Mouse (Mus musculus) right cerebral cortex, postnatal 25 days (tissue): ENCODE data around the gene Rgs2.

Experiments used
- DNase-seq: peaks from one replicate; pipeline ENCODE4 v3.0.0; 2022

Gene Rgs2

DNA sequence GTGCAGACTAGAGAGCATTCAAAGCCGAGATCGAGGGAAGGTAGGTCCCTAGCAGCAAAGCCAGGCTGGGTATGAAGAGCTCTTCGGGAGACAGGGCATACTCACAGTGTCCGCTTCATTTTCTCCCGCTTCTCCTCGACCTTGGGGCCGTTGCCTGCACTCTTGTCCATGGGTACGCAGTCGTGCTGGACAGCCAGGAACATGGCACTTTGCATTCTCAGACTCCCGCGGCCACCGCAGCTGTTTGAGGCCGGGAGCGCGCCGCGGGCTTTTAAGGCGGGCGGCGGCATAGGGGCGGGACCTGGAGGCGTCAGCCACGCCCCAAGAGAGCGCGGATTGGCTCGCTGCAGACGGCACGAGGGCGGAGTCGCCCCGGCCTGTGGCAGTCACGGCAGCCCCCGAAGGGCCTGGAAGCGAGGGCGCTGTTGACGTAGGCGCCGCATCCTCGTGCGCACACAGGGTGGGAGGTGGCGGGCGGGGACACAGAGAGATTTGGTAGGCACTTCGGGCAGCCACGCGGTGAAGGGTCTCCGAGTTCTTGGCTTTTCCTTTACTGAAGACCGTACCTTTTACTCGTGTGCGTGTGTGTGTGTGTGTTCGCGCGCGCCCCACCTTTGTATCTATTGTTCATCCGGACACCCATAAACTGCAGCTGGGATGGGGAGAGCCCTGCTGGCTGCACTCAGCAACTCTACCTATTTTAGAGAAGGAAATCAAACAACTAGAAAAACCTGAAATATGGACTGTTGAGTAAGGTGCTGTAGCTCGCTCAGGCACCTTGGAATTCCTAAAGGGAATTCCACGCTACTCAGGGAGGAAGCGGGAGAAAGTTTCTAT lies at the start of gene Rgs2:
Gene Rgs2 (minus strand): TSS at position 258 of the 837 bp plus-strand sequence.
- peak; percentile 97 for DNase-seq

DNA sequence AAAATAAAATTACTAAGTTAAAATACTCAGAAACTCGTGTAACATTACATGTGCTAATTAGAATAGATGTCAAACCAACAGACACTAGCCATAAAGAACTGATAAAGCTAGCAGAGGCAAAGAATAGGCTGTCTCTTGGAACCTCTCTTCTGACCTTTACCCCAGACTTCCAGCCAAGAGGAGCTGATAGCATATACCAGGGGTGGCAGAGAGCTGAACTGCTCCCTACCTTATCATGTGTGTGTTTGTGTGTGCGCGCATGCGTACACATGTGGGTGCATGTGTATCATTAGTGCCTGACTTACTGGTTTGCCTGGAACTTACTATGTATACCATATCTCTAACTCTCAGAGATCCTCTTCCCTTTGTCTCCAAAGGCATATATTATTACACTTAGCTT lies 49.4 kb upstream of the Rgs2 start:
- DNase-seq, result no peak

DNA sequence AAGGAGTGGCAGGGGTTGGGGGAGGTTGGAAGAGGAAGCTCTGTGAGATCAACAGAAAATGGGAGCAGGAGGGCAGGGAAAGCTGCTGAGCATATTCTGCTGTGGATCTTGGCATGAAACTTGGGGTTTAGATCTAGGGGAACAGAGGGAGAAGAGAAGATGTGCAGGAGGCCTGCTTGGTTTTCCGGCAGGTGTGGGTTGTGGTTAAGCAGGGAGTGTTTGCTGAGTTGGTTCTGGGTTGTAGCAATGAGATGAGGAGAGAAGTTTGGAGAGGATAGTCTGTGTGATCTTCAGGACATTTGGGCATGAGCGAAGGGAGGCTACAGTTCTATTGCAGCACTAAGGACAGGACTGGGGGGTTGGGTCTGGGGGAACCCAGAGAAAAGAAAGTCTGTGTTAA lies 37.9 kb upstream of the Rgs2 start:
- no peak for DNase-seq

DNA sequence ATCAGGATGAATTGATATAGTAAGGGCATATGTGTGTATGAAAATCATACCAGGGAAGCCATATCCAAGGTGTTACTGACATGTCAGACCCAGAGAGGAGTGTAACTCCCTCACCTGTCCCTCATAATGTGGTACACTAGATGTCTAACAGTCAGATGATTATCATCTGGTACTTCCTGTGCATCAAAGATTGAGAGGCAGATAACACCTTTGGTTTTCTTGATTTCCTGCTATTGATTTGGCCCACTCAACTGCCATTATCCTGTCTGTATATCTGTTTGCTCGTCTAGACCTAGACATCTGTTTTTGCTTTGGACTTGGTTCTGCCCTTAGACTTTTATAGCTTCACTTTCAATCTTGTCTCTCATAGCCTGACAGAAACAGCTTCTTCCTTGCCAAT lies 29.5 kb upstream of the Rgs2 start:
- no peak for DNase-seq

DNA sequence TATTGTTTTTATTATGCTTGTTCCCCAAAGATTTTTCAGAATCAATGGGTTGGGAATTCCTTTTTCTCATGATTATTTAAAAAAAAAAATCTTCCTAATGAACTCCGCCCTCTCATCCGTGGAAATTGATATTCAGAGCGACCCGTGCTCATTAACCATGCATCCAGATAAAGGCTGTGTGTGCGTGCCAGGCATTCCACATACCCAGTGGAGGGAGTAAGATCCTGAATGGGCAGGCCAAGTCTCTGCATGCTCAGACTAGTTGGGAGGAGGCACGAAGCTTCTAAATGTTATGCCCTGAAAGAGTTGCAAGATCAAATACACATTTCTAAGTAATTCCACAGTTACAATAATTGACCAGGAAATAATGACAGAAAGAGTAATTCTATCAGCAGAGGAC lies 26.5 kb upstream of the Rgs2 start:
- DNase-seq, result no peak

DNA sequence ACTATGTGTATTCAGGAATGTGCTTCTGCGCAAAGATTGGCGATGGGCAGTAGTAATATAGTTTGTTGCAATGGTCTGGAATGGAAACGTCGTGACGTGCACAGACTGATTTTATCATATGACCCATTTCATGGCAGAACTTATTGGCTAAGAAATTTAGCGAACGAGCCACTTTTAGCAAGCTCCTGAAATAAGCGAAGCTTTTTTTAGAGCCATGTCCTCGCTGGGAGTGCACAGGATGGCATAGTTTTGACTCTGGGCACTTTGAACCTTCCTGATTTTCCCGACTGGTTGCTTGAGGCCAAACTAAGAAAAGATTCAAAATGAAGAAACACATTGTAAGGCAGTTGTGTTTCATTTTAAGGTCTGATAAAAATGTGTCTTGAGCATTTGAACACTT lies 25.7 kb upstream of the Rgs2 start:
- DNase-seq, result no peak

DNA sequence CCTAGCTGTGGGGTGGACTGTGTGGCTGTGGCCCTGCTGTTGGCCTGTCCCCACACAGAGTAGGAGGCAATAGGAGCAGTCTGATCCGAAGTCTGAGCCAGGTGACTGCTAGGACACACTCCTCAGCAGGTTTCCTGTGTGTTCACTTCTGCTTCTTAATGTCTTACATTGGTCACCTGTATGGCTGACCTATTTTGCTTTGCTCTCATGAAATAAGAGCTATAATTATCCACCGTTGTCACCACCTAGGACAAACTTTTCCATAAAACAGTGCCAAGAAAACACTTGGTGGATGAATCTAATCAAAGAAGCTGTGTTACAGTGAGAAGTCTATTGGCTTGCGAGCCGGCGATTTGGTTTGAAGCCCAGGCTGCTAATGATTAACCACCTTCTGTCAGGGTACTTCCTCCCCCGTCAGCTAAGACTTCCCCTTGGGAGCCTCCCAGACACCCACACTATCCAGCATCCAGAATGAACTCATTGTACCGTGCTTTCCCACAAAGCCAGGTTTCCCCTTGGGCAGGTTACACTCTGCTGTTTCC lies 14.5 kb upstream of the Rgs2 start:
- no peak for DNase-seq

DNA sequence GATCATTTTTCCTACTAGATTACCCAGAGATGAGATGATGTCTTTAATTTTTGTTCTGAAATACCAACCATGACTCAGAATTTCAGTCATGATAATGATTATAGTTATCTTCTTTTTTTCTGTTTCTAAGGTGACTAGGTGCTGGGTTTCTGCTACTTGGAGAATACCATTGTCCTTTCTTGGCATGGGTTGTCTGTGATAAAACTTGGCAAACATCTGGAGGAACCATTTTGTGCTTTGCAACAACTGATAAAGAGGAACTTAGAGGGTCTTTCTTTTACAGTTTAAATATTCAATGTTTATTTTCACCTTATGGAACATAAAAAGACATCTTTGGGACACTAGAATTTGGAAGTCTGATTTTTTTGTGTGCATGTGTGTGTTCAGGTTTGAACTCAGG lies 10.0 kb upstream of the Rgs2 start:
- DNase-seq, result no peak

DNA sequence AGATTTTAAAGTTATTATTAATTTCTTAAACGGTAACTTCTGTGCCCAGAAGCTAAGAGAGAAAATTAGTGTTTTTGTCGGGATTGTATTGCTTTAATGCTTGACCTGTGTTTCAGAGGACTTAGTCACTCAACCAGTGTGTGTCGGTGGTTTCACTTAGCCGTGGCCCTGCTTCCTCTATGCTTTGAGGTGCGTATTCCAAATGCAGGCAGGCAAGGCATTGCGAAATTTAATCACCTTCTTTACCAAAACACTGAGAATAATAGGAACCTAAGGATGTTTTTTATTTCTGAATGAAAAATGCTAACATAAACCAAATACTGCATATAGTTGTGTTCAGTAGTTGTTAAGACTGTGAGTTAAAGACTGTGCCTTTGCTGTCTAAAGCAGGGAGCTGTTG lies 3.4 kb upstream of the Rgs2 start:
- DNase-seq, result no peak

DNA sequence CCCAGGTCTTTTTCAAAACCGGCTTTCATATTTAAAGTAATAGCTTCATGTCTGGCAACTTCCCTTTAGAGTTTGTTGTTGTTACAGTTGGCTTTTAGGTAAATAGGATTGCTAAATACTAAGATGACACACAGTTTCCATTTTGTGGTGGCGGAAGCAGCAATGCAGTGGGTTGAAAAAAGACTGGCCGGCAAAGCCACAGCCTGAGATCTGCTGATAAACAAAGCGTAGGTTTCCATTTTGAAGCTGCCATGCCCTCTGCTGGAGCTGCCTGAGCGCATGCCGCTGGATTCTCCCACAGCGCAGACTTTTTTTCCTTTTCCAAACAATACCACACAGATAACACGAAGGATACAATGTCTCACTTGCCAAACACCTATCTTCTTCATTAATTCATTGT lies 2.6 kb upstream of the Rgs2 start:
- DNase-seq, result peak; percentile 54

DNA sequence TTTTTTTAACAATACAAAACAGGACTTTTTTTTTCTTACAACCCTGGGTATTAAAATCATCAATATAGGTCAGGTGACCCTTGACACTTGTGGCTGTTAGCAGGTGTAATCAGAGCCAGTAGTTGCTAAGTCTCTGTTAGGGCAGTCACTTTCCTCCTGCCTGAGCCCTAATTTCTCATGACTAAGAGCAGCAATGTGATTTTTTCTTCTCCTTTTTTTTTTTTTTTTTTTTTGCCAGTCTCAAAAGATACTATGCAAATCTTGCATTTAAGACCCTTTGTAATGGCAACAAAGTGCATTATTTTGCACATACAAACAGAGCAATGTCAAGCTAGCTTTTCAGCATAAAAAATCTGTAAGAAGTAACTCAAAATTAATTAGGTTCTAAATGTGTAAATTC lies 1.7 kb upstream of the Rgs2 start:
- DNase-seq, result no peak

DNA sequence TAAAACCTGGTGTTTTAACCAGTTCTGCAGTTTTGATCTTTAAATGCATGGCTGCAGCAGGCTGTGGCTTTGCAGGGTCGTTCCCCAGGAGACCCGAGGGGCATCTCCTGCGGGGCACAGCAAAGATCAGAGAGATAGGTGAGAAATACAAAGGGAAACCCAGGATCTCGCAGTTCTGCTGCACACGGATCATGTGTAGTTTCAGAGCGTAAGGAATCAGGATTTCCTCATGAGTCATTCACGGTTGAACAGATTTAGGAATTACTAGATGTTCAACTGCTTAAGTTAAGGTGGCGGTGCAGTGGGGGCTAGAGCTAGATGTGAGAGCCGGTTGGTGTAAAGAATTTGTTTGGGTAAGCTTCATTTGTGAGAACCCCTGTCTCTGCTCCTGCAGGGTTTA lies 780 bp upstream of the Rgs2 start:
- DNase-seq, result peak; percentile 41

DNA sequence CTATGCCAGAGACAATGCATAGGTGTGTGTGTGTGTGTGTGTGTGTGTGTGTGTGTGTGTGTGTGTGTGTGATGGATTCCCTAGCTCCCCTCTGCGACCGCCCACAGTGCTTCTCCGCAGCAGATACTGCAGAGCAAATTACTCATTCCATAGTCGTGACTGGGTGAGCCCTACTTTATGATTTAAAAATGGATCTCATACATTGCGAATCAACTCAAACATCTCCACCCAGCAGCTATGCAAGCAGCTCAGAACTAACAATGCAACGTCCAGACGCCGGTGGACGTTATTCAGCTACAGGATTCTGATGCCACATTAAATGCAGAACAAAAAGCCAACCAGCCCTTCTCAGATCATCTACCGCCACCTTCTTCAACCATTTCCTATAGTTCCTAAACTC lies 545 bp downstream of the Rgs2 start:
- peak; percentile 67 for DNase-seq

DNA sequence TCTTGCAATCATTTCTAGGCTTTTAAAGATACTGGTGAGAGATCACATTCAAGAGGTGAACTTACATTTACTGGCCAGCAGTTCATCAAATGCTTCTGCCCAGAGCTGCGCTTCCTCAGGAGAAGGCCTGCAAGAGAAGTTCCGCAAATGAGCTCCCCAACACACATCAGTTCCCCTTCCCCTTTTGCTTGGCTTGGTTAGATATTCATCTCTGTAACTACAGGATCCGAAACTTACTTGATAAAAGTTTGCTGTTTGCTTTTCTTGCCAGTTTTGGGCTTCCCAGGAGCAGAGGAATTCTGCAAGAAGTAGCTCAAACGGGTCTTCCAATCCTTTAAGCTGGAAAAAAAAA lies 1.3 kb downstream of the Rgs2 start:
- no peak for DNase-seq

DNA sequence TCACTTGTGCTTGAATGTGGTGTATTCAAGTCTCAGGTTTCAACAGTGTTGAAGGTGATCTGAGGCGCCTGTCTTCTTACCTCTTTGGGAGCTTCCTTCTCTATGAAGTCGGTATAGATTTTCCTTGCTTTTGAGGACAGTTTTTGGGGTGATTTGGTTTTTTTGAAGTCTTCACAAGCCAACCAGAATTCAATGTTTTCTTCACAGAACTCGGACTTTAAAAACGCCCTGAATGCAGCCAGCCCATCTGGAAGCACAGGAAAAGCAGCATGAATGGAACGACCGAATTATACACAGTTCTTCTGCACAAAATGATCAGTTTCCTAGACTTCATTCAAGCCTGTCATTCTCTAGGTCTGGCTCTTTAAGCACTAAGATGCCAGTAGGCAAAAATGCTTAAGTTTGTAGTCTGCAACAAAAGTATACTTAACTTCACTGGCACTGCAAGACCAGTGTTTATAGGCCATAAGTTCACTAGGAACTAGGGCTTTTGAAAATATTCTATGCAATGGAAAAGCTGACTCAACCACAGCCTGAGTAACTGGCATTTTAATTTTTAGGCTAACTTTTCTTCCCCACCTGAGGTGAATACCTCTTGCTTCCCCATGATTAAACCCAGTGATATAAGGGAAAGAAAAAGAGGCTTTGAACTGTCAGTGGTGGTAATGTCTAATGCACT lies 1.8 kb downstream of the Rgs2 start:
- no peak for DNase-seq

DNA sequence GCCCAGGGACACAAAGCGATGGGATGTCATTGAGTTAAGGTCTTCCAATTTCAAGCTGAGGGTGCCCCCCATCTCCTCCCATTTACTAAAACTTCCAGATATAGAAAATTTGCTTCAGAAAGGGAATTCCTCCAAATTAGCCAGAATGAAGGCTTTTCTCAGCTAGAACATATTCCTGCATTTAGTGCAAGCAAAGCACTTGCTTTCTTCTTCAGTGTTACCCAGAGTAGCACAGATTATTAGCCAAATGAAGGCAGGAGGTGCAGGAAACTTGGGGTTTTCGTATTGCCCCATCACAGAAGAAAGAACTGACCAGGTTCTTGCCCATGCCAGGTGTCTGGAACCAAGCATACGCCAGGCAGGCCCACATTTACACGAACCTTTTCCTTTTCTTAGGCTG lies 3.7 kb downstream of the Rgs2 start:
- no peak for DNase-seq

DNA sequence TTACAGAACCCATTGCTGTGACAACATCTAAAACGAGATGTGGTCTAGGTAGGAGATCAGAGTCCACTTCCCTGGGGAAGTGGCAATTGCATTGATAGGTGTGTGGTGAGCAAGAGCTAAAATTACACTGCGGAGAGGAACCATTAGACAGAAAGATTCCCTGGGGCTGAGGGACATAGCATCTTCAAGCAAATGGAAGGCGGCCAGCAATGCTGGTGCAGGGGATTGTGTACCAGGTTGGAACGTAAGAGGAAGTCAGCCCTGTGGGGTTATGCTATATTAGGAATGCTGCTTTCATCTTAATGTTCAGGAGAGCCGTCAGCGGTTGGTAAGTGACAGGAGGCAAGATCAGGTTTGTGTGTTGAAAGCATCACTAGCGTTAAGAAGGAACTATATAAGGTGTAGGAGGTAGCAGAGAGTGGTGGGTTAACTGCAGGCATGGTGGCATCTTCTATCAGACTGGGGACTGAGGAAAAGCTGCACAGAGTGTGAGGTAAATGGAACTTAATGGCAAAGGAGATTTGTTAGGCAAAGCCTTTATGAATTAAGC lies 4.5 kb downstream of the Rgs2 start:
- no peak for DNase-seq

DNA sequence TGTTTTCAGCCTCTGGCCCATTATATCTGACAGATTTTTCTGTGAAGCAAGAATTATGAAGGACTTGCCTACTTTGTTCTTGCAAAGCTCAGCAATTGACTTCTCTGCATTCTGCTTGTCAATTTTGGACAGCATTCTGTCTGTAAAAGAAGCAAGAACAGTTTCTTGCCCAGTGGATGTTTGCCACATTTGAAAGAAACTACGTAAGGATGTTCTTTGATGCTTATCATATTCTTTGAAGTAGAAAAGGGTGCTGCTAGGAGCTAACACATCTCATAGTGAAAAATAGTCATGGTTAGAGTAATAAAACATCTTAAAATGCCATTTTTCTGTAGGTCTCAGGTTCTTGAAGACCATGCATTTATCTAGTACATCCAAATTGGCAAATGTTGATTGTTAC lies 10.9 kb downstream of the Rgs2 start:
- no peak for DNase-seq

DNA sequence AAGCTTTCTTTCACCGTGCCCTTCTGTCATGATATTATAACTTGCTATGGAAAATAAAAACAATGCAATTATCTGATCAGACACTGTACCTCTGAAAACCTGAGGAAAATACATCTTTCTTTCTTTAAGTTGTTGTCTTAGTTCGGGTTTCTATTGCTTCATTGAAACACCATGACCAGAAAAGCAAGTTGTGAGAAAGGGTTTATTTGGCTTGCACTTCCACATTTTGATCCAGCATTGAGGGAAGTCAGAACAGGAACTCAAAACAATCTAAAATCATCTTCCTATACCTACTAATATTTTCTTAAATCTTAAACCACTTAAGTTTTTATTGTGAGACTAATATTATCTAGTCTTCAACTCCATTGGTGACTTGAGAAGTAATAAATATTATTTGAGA lies 11.4 kb downstream of the Rgs2 start:
- DNase-seq, result no peak

DNA sequence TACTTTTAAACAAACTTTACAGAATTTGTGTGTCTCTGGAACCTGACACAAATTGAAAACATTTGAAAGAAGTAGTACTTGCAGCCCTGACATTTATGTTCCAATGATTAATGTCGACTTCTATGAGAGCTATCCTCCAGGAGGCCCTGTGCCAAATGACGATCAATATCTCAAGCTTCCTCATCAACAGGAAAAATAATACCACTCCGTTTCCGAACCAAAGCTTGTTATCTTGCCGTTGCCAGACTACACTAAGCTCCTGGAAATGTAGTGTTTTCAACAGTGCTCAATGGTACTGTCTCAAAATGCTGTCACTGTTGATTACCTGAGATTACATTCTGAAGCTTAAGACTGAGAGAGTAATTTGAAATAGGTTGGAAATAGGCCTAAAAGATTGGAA lies 13.7 kb downstream of the Rgs2 start:
- DNase-seq, result no peak

DNA sequence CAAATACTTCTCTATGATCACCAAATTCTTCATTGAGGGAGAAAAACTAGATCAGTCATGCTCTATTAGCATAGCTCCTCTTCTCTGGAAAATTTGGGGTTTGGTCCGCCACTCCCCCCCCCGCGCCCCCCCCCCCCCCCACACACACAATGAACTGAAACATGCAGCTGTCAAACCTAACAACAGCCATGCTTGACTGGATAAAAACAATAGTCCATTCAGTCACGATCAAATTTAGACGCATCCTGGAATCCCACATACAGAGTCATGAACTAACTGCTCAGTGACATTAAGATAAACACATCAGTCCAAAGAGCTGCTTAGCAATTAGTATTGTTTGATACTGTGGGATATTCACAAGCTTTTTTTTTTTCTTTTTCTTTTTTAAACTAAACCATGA lies 14.2 kb downstream of the Rgs2 start:
- no peak for DNase-seq

DNA sequence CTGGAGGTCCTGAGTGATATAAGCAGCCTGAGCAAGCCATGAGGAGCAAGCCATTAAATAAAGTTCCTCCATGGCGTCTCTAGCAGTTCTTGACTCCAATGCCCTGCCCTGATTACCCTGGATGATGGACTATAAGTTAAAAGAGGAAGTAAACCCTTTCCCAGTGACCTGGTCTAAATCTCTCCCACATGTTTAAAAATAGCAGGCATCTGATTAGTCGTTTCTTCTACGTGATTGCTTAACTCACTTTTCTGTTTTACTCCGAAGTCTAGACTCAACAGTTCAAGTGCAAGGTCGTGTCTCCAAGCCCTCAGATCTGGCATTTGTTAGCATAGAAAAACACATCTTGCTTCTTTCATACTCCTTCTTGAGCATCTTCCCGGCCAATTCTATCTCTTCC lies 15.2 kb downstream of the Rgs2 start:
- DNase-seq, result no peak

DNA sequence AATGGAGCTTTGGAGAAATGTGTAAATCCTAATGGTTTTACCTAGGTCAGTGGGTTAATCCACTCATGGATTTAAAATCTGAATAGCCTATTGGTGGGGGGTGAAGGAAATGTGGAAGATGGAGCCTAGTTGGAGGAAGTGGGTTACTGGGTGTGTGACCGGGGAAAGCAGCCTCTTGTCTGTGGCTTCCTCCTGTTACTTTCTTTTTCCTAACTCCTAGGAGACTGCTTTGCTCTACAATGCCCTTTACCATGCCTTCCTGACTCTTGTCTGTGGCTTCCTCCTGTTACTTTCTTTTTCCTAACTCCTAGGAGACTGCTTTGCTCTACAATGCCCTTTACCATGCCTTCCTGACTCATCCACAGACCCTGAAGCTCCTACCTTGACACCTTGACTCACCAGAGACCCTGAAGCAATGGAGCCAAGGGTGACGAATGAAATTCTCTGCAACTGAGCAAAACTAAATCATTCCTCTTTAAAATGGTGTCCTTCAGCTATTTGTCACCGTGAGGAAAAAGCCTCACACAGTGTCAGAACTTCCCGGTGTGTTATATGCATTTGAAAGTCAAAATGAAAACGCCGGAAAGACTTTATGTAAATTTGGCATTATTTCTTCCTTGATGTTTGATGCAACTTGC lies 18.9 kb downstream of the Rgs2 start:
- no peak for DNase-seq
